Mouse (Mus musculus) cortical plate, adult 2 months (tissue): ENCODE results near the gene Fkbpl.

Experiments
- CTCF ChIP-seq: fragments of 200-500 bp; IDR thresholded peaks from 2 replicates; pipeline ENCODE4 v1.5.1; 2011; ENCODE audit warnings: mild to moderate bottlenecking, control low read depth, low read length; ENCODE audit not compliant: insufficient read depth; ENCODE audit errors: extremely low read depth
- POLR2A ChIP-seq: fragments of 200-500 bp; IDR thresholded peaks from 2 replicates; pipeline ENCODE4 v1.6.1; 2011; ENCODE audit warnings: mild to moderate bottlenecking, low read length, control low read depth; ENCODE audit not compliant: insufficient read depth; ENCODE audit errors: extremely low read depth

DNA sequence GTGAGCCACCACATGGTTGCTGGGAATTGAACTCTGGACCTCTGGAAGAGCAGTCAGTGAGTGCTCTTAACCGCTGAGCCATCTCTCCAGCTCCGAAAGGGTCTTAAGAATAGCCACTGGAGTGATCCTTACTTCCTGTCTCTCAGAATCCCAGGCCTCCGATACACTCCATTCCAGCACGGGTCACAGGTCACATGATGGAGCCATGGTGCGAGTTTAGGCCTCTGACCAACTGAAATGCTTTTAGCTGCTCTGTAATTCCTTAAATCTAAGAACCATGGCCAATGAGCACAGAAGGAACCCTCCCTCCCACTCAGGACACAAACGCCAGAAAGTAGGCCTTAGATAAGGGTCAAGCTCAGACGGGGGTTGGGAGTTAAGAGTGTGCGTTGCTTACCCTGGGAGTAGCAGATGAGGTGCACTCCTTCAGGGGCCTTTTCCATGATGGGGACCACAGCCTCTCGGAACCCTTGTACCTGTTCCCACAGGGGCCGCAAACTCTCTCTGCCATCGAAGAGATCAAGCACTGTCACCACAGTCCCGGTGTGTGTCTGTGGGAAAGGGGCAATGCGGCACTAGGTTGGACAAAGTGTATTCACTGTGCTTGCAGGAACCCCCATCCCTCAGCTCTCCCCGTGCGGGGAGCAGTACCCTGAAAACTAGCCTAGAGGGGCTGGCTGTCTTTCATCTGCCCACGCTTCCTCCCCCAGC is 18.3 kb upstream of the Fkbpl start:
- TF ChIP-seq CTCF, result no peak
- no peak for TF ChIP-seq POLR2A
